Mouse (Mus musculus): ENCODE results near the gene Gpt2. TPM values are rescaled to one million over a fixed set of nuclear protein-coding genes. Genes with fewer than 3 reads are reported as not detected.

Gene Gpt2
- polyA plus RNA-seq (2014; fragmentation: Illumina TruSeq; extraction: RNeasy Lipid Tissue Mini Kit (QIAGEN cat#74804); ENCODE audit: low read depth, low replicate concordance), result 160 TPM

GRCm38 (mm10) chr8:85492125-85492875 is at the start of gene Gpt2:
Gene Gpt2, plus strand, starts transcription at chr8:85492576.

GRCm38 (mm10) chr8:85555181-85556145 is 63.1 kb downstream of the Gpt2 start, which contains the start of gene Dnaja2:
Gene Dnaja2, minus strand, starts transcription at chr8:85555344.

Other genes with a start within 250 kb of the Gpt2 start
- gene Orc6, start 192.9 kb upstream of the Gpt2 start, polyA plus RNA-seq (2014; fragmentation: Illumina TruSeq; extraction: RNeasy Lipid Tissue Mini Kit (QIAGEN cat#74804); ENCODE audit: low read depth, low replicate concordance), result 11.0 TPM
- gene Vps35, start 192.8 kb upstream of the Gpt2 start, polyA plus RNA-seq (2014; fragmentation: Illumina TruSeq; extraction: RNeasy Lipid Tissue Mini Kit (QIAGEN cat#74804); ENCODE audit: low read depth, low replicate concordance), result 163 TPM
- gene Mylk3, start 106.2 kb upstream of the Gpt2 start, polyA plus RNA-seq (2014; fragmentation: Illumina TruSeq; extraction: RNeasy Lipid Tissue Mini Kit (QIAGEN cat#74804); ENCODE audit: low read depth, low replicate concordance), result 0.45 TPM
- gene 4921524J17Rik, start 59.7 kb upstream of the Gpt2 start, polyA plus RNA-seq (2014; fragmentation: Illumina TruSeq; extraction: RNeasy Lipid Tissue Mini Kit (QIAGEN cat#74804); ENCODE audit: low read depth, low replicate concordance), result 15.9 TPM
- gene Dnaja2, start 62.8 kb downstream of the Gpt2 start, polyA plus RNA-seq (2014; fragmentation: Illumina TruSeq; extraction: RNeasy Lipid Tissue Mini Kit (QIAGEN cat#74804); ENCODE audit: low read depth, low replicate concordance), result 163 TPM
- gene Neto2, start 208.3 kb downstream of the Gpt2 start, polyA plus RNA-seq (2014; fragmentation: Illumina TruSeq; extraction: RNeasy Lipid Tissue Mini Kit (QIAGEN cat#74804); ENCODE audit: low read depth, low replicate concordance), result 0.21 TPM